8 mouse cellular contexts compared by ENCODE assay signal in the genomic region with DNA sequence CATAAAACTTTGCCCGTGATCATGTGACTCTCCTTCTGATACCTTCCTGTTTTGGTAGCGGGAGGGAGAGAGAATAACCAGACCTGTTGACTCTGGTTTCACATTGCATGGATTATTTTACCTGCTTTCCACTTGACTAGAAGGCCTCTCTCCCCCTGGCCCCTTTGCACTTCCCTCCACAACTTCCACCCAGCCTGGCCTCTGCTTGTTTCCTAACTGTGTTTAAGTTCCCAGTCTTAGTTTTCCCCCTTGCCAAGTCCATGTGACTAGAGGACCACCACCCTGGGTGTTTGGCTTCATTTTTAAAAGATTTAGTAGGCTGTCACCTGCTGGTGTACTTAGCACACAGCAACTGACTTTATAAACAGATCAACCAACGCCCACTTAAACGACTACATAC. TPM values are rescaled to one million over a fixed set of nuclear protein-coding genes. Genes with fewer than 3 reads are reported as not detected.
DNase-seq lines count a peak whose midpoint lies in the region; ATAC-seq and TF ChIP-seq lines count a peak whose summit lies in the region.

No protein-coding gene starts in this region.

- peak overlapping the region; percentile 97; the same call in 1 of the 2 replicates for H3K27ac ChIP-seq in layer of hippocampus, adult 2 months
- H3K27ac ChIP-seq in heart, embryonic 14.5 days (replicated peaks in 1 of 2; ENCODE audit: control insufficient read depth in 1 of 2, insufficient read depth in 1 of 2, low read depth in 2 of 2, low read length in 2 of 2), result no peak overlapping the region

- H3K36me3 ChIP-seq in heart, embryonic 14.5 days (ENCODE audit: control insufficient read depth, insufficient read depth, low read length), result no peaks in the 10 kb centered on the region
- H3K36me3 ChIP-seq in splenic B cell, adult 2 months (ENCODE audit: control insufficient read depth, insufficient read depth, low read length, poor library complexity, severe bottlenecking), result no peaks in the 10 kb centered on the region

- H3K4me3 ChIP-seq in layer of hippocampus, adult 2 months, result peak overlapping the region; percentile 87
- peak overlapping the region in 1 of 2 experiments; percentile 65; a peak in 1 of 4 replicates for H3K4me3 ChIP-seq in heart, embryonic 14.5 days (ENCODE audit: control insufficient read depth in 1 of 2, insufficient read depth in 1 of 2, low read depth in 1 of 2, low read length in 2 of 2)

- H3K27me3 ChIP-seq in heart, embryonic 14.5 days (ENCODE audit: control insufficient read depth, insufficient read depth, low read length), result no peaks in the 10 kb centered on the region
- no peaks in the 10 kb centered on the region for H3K27me3 ChIP-seq in splenic B cell, adult 2 months (ENCODE audit: control insufficient read depth, insufficient read depth, low read length, poor library complexity, severe bottlenecking)

- H3K9me3 ChIP-seq in heart, embryonic 14.5 days (ENCODE audit: control insufficient read depth, low read length), result no peaks in the 10 kb centered on the region

- TF ChIP-seq CTCF in layer of hippocampus, adult 2 months (conservative IDR thresholded peaks at IDR 0.05), result peak; percentile 82

- no peak overlapping the region for H3K9ac ChIP-seq in heart, embryonic 14.5 days (ENCODE audit: low read length)

- 40% methylated on average over 4 of the region's 4 CpGs for WGBS in heart, embryonic 14.5 days

- peaks cover 4 to 9% of the 10 kb centered on the region in 2 experiments; a peak in 3 of 4 replicates for H3K4me1 ChIP-seq in heart, embryonic 14.5 days (ENCODE audit: control insufficient read depth in 2 of 2, insufficient read depth in 2 of 2, low read length in 2 of 2)

- DNase-seq in layer of hippocampus, adult 2 months (ENCODE audit: low spot score in 2 of 2), result no peak
- DNase-seq in layer of hippocampus, adult 8-10 months (ENCODE audit: low spot score in 2 of 2), result no peak
- DNase-seq in embryo, embryonic 10.5 days (ENCODE audit: low spot score), result peak; percentile 48
- DNase-seq in kidney, postnatal 10 days, result peak; percentile 21
- peak; percentile 44 for DNase-seq in lung, postnatal 25 days (ENCODE audit: low spot score)
- peak; percentile 62 for DNase-seq in splenic B cell, adult 2 months (ENCODE audit: low read depth, low spot score)
- no peak for DNase-seq in adrenal gland, postnatal 36 days

- ATAC-seq in heart, embryonic 14.5 days (ENCODE audit: insufficient number of reproducible peaks, insufficient read depth, low FRiP score, low read depth), result no peak

- peak overlapping the region; percentile 80 for H3K4me2 ChIP-seq in heart, embryonic 14.5 days (ENCODE audit: low read length)

RNA-seq across cellular contexts. Expression of a gene that starts 1.9 kb away (rescaled TPM):
- 10 to 100 TPM; 23.7 to 24.8 TPM for total RNA-seq in layer of hippocampus, adult 2 months (2021)
- total RNA-seq in layer of hippocampus, adult 8-10 months (2022), result 10 to 100 TPM; 22.2 to 23.9 (median 22.6) TPM
- 42.2 and 43.7 TPM in 2 replicates for polyA plus RNA-seq in heart, embryonic 14.5 days (2014; fragmentation: Nextera tagmentation; extraction: Ambion mirVana)
- total RNA-seq in adrenal gland, postnatal 36 days (2021), result 10 to 100 TPM; 39.5 to 47.0 TPM

RNA-seq across cellular contexts. Expression of a gene that starts 11.4 kb away (rescaled TPM):
- total RNA-seq in layer of hippocampus, adult 2 months (2021), result 10 to 100 TPM; 69.9 to 86.0 TPM
- 10 to 100 TPM; 38.4 to 81.4 (median 63.9) TPM for total RNA-seq in layer of hippocampus, adult 8-10 months (2022)
- 10.5 and 10.9 TPM in 2 replicates for polyA plus RNA-seq in heart, embryonic 14.5 days (2014; fragmentation: Nextera tagmentation; extraction: Ambion mirVana)
- 1 to 10 TPM; 1.4 to 1.6 TPM for total RNA-seq in adrenal gland, postnatal 36 days (2021)

Comparison
In these comparisons a context has a peak if more than half of its experiments do, and no peak if none do; other contexts are left out.
1. DNase-seq: peak in embryo, embryonic 10.5 days (single experiment), kidney, postnatal 10 days (single experiment), lung, postnatal 25 days (single experiment) and splenic B cell, adult 2 months (single experiment); none in layer of hippocampus, adult 2 months (0 of 2), layer of hippocampus, adult 8-10 months (0 of 2) and adrenal gland, postnatal 36 days (0 of 2).
2. RNA of a gene that starts 11.4 kb away (total RNA-seq): 69.9 to 86.0 TPM in layer of hippocampus, adult 2 months and 38.4 to 81.4 TPM in layer of hippocampus, adult 8-10 months; 1.4 to 1.6 TPM in adrenal gland, postnatal 36 days; every median in the first group is over 10 times any median in the second.